ENCODE assay signal across 7 mouse cellular contexts in genomic region chrX:152243140-152243539, GRCm38 (mm10). TPM values are rescaled to one million over a fixed set of nuclear protein-coding genes. Genes with fewer than 3 reads are reported as not detected.
DNase-seq lines count a peak whose midpoint lies in the region; ATAC-seq and TF ChIP-seq lines count a peak whose summit lies in the region.
"Not testable (repeated sequence)": the region's sequence is repeated elsewhere in the genome, so short reads cannot be mapped to it uniquely, and the experiment has no call there.

No protein-coding gene starts in this region.

- H3K4me3 ChIP-seq in layer of hippocampus, adult 2 months; liver, embryonic 14.5 days (ENCODE audit: insufficient read depth in 1 of 2, low read depth in 2 of 2, low read length in 2 of 2); midbrain, embryonic 14.5 days (replicated peaks; ENCODE audit: low read depth, low read length): not testable (repeated sequence)

- TF ChIP-seq CTCF in Patski (IDR thresholded peaks at IDR 0.05), result peak; percentile 64
- TF ChIP-seq CTCF in layer of hippocampus, adult 2 months (conservative IDR thresholded peaks at IDR 0.05), result peak; percentile 73
- TF ChIP-seq CTCF in liver, embryonic 14.5 days (IDR thresholded peaks at IDR 0.05; ENCODE audit: low read depth), result peak; percentile 54

- POLR2A ChIA-PET in Patski (lab: Charles Lee), result interaction anchor here (1.1 kb wide), 1 partner anchor 10 kb away, joined by 3 read pairs; no protein-coding TSS in a partner anchor

- CTCF ChIA-PET in Patski (lab: Charles Lee), result interaction anchor here (0.9 to 1.4 kb wide), 2 partner anchors 7 to 9 kb away, joined by 4 to 9 read pairs; no protein-coding TSS in a partner anchor

- WGBS in liver, embryonic 14.5 days (ENCODE audit: insufficient replicate concordance), result 73% methylated on average over 6 of the region's 6 CpGs
- 81% methylated on average over 6 of the region's 6 CpGs for WGBS in midbrain, embryonic 14.5 days

- not testable (repeated sequence) for H3K27me3 ChIP-seq in Patski; liver, embryonic 14.5 days (ENCODE audit: control insufficient read depth, insufficient read depth, low read length); midbrain, embryonic 14.5 days (ENCODE audit: control insufficient read depth, insufficient read depth, low read length)

- not testable (repeated sequence) for H3K27ac ChIP-seq in layer of hippocampus, adult 2 months; liver, embryonic 14.5 days; midbrain, embryonic 14.5 days (replicated peaks; ENCODE audit: low read depth, low read length)

- not testable (repeated sequence) for TF ChIP-seq EP300 in liver, embryonic 14.5 days (IDR thresholded peaks at IDR 0.05; ENCODE audit: low read depth)

- peaks cover 8 to 14% of the 10 kb centered on the region in 2 experiments for H3K4me1 ChIP-seq in liver, embryonic 14.5 days (replicated peaks; ENCODE audit: control insufficient read depth in 2 of 2, insufficient read depth in 2 of 2, low read length in 1 of 2)
- H3K4me1 ChIP-seq in midbrain, embryonic 14.5 days (ENCODE audit: control insufficient read depth, insufficient read depth, low read length), result not testable (repeated sequence)

- not testable (repeated sequence) for H3K9me3 ChIP-seq in liver, embryonic 14.5 days (ENCODE audit: control insufficient read depth, low read length); midbrain, embryonic 14.5 days (ENCODE audit: control insufficient read depth, low read length)

- DNase-seq in B cell, adult 2 months, result peak; percentile 20 to 31
- DNase-seq in Patski (ENCODE audit: low read depth, low spot score); layer of hippocampus, adult 2 months (ENCODE audit: low spot score in 2 of 2); liver, embryonic 14.5 days (ENCODE audit: low read depth in 3 of 3, low spot score in 3 of 3): not testable (repeated sequence)
- peak; percentile 20 to 24 for DNase-seq in cerebellum, postnatal 10 days
- peak; percentile 22 for DNase-seq in heart, postnatal 4 days
- DNase-seq in midbrain, embryonic 14.5 days, result peak; percentile 4

- H3K9ac ChIP-seq in liver, embryonic 14.5 days (replicated peaks); midbrain, embryonic 14.5 days (replicated peaks; ENCODE audit: low read length): not testable (repeated sequence)

- in situ Hi-C loops in Patski (cut with MboI; ENCODE audit: low pct_unique_long_range_greater_than_20kb), result not testable (repeated sequence)

- ATAC-seq in Patski; liver, embryonic 14.5 days (ENCODE audit: insufficient read depth); midbrain, embryonic 14.5 days (ENCODE audit: low FRiP score, low TSS enrichment): not testable (repeated sequence)

- H3K36me3 ChIP-seq in liver, embryonic 14.5 days (replicated peaks; ENCODE audit: control insufficient read depth, insufficient read depth, low read depth), result peaks cover 82% of the 10 kb centered on the region
- H3K36me3 ChIP-seq in midbrain, embryonic 14.5 days (ENCODE audit: control insufficient read depth, insufficient read depth, low read length), result peaks cover 85% of the 10 kb centered on the region

- H3K4me2 ChIP-seq in liver, embryonic 14.5 days (ENCODE audit: low read depth); midbrain, embryonic 14.5 days (ENCODE audit: low read length): not testable (repeated sequence)

RNA-seq across cellular contexts. Expression of gene Kdm5c, which starts 10.3 kb away (rescaled TPM):
- 86.3 TPM for polyA plus RNA-seq in Patski (2021)
- total RNA-seq in heart, postnatal 4 days (2021), result 10 to 100 TPM; 41.9 to 70.5 TPM
- 10 to 100 TPM; 47.4 to 66.1 TPM for total RNA-seq in layer of hippocampus, adult 2 months (2021)
- 13.9 and 18.2 TPM in 2 replicates for polyA plus RNA-seq in liver, embryonic 14.5 days (2012; rRNA removed)
- 10.0 and 16.5 TPM in 2 replicates for polyA plus RNA-seq in liver, embryonic 14.5 days (2014; fragmentation: Nextera tagmentation; extraction: Ambion mirVana)
- 28.8 and 37.7 TPM in 2 replicates for polyA plus RNA-seq in midbrain, embryonic 14.5 days (2014; fragmentation: Nextera tagmentation; extraction: Ambion mirVana)
